Mouse (Mus musculus): ENCODE measurements around the gene Stab2. TPM values are rescaled to one million over a fixed set of nuclear protein-coding genes. Genes with fewer than 3 reads are reported as not detected.

Stab2 gene
- 81.0 and 96.5 TPM in 2 replicates for polyA plus RNA-seq (2015; fragmentation: Nextera tagmentation; extraction: Ambion mirVana)

GRCm38 (mm10) chr10:87007385-87008214, at the start of gene Stab2:
Gene Stab2 (minus strand): TSS chr10:87008025.

Other genes with a start within 250 kb of the Stab2 start
- gene Gm49358, start 244.1 kb downstream of the Stab2 start, polyA plus RNA-seq (2015; fragmentation: Nextera tagmentation; extraction: Ambion mirVana) = not detected in 2 replicates
- gene Nt5dc3, start 229.0 kb downstream of the Stab2 start, polyA plus RNA-seq (2015; fragmentation: Nextera tagmentation; extraction: Ambion mirVana) = 0.52 and 0.61 TPM in 2 replicates
- not detected in 2 replicates for gene 1700113H08Rik, start 50.0 kb upstream of the Stab2 start, polyA plus RNA-seq (2015; fragmentation: Nextera tagmentation; extraction: Ambion mirVana)